Mouse (Mus musculus) G1E (cell line): Measurements from ENCODE around the gene Stx18.

ENCODE experiments used
- CTCF ChIP-seq: IDR thresholded peaks from 2 replicates; pipeline ENCODE4 v1.5.1; 2012; ENCODE audit warnings: low read depth, low read length, inconsistent platforms, mixed read lengths
- GATA1 ChIP-seq: IDR thresholded peaks from 2 replicates; pipeline ENCODE4 v1.6.1; 2012; ENCODE audit warnings: borderline replicate concordance, low read length, inconsistent platforms, mixed read lengths
- TAL1 ChIP-seq: conservative IDR thresholded peaks from 2 replicates; pipeline ENCODE4 v1.6.1; 2012; ENCODE audit warnings: low read depth, low read length, inconsistent platforms, mixed read lengths

DNA sequence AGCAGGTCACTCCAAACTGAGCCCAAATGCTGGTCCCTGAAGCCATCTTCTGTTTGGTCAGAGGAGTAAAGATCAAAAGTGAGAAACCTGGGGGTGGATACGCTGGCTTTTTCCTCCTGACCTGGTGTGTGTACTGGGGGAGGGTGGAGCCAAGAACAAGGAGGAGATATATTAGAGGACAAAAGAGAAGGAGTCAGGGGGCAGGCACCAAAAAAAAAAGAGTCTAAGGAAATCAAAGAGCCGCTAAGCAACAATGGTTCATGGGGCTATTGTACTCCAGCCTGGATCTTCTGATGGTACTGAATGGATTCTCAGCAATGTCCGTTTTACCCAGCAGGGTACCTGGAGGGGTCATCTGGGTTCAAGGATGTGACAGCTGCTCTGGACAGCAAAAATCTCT lies 23.6 kb upstream of the Stx18 start:
- TF ChIP-seq CTCF (no peak), TAL1 (no peak), GATA1 (no peak)
